Mouse (Mus musculus) forebrain, embryonic 11.5 days (tissue): ENCODE measurements at regions not wholly inside any gene's neighbourhood (a gene's known extent, or its start where the extent isn't known, plus 50 kb on each side); places are given as distances from the start of the nearest gene placed in this dataset.
A peak's percentile ranks its signal among the peaks of the same experiment; 100 is the strongest.

Source experiments
- ATAC-seq: fragments of 200-750 bp; cut with Nextera tagmentation; replicated peaks from 2 replicates; pipeline ENCODE4 v1.8.0; 2017; ENCODE audit warnings: moderate TSS enrichment; ENCODE audit not compliant: low FRiP score
- DNase-seq: peaks from one replicate; pipeline ENCODE4 v3.0.0-alpha.2; 2017; ENCODE audit warnings: low spot score
- H3K27ac ChIP-seq: fragments of 300-500 bp; sonication (generic); 2 replicates; pipeline ENCODE4 v1.5.1; 2014; ENCODE audit warnings: low read depth, low read length
- H3K27me3 ChIP-seq: fragments of 300-500 bp; sonication (generic); 2 replicates; pipeline ENCODE4 v1.6.1; 2014; ENCODE audit warnings: mild to moderate bottlenecking, low read length, mixed read lengths; ENCODE audit not compliant: control insufficient read depth, insufficient read depth
- H3K36me3 ChIP-seq: fragments of 300-500 bp; sonication (generic); 2 replicates; pipeline ENCODE4 v1.6.1; 2014; ENCODE audit warnings: mild to moderate bottlenecking, low read length, moderate library complexity, mixed read lengths; ENCODE audit not compliant: control insufficient read depth, insufficient read depth
- H3K4me1 ChIP-seq: fragments of 300-500 bp; sonication (generic); replicated peaks from 2 replicates; pipeline ENCODE4 v1.6.1; 2014; ENCODE audit warnings: low read length, mixed read lengths; ENCODE audit not compliant: control insufficient read depth, insufficient read depth
- H3K4me2 ChIP-seq: fragments of 300-500 bp; sonication (generic); 2 replicates; pipeline ENCODE4 v1.6.1; 2014; ENCODE audit warnings: low read depth, mild to moderate bottlenecking, low read length, moderate library complexity, mixed read lengths; ENCODE audit not compliant: severe bottlenecking
- H3K4me3 ChIP-seq: fragments of 300-500 bp; sonication (generic); 2 replicates; pipeline ENCODE4 v1.5.1; 2014; ENCODE audit warnings: low read depth, low read length
- H3K9ac ChIP-seq: fragments of 300-500 bp; sonication (generic); 2 replicates; pipeline ENCODE4 v1.6.1; 2014; ENCODE audit warnings: low read length
- H3K9me3 ChIP-seq: fragments of 300-500 bp; sonication (generic); 2 replicates; pipeline ENCODE4 v1.6.1; 2016; ENCODE audit warnings: low read length, mixed read lengths; ENCODE audit not compliant: control insufficient read depth
- WGBS: fragments of 180-500 bp; shearing (Covaris S2); extraction: QIAGEN DNeasy Blood & Tissue Kit; methylation state at CpG from one replicate; pipeline ENCODE4 v1.1.7; 2014; 5-methylcytosine and 5-hydroxymethylcytosine counted together

- no peak for DNase-seq
- Histone ChIP-seq H3K27me3 (no peaks in the 10 kb centered on the region), H3K4me1 (no peaks in the 10 kb centered on the region), H3K9me3 (no peaks in the 10 kb centered on the region), H3K9ac (no peak overlapping the region), H3K4me2 (no peak overlapping the region), H3K27ac (no peak overlapping the region), H3K4me3 (no peak overlapping the region), H3K36me3 (no peaks in the 10 kb centered on the region)
- ATAC-seq, result no peak
- WGBS, result 91% methylated on average over 2 of the region's 2 CpGs
Measured at GRCm38 (mm10) chr4:93225105-93225504, 110.2 kb downstream of the Tusc1 start.

GRCm38 (mm10) chr4:93220747-93221146, 114.6 kb downstream of the Tusc1 start:
- Histone ChIP-seq H3K4me1 (no peaks in the 10 kb centered on the region), H3K36me3 (no peaks in the 10 kb centered on the region), H3K4me2 (no peak overlapping the region), H3K9me3 (no peaks in the 10 kb centered on the region), H3K4me3 (no peak overlapping the region), H3K27ac (no peak overlapping the region), H3K27me3 (no peaks in the 10 kb centered on the region), H3K9ac (no peak overlapping the region)
- ATAC-seq, result no peak
- 43% methylated on average over 4 of the region's 4 CpGs for WGBS
- no peak for DNase-seq

GRCm38 (mm10) chr4:93208399-93208798, 126.9 kb downstream of the Tusc1 start:
- Histone ChIP-seq H3K36me3 (no peaks in the 10 kb centered on the region), H3K4me2 (no peak overlapping the region), H3K4me3 (no peak overlapping the region), H3K27me3 (no peaks in the 10 kb centered on the region), H3K9ac (no peak overlapping the region), H3K9me3 (no peaks in the 10 kb centered on the region), H3K4me1 (no peaks in the 10 kb centered on the region), H3K27ac (no peak overlapping the region)
- ATAC-seq (no peak), DNase-seq (no peak)
- 90% methylated on average over 2 of the region's 2 CpGs for WGBS

GRCm38 (mm10) chr4:93199811-93200210, 135.5 kb downstream of the Tusc1 start:
- Histone ChIP-seq H3K4me2 (no peak overlapping the region), H3K27me3 (no peaks in the 10 kb centered on the region), H3K4me3 (no peak overlapping the region), H3K9me3 (no peaks in the 10 kb centered on the region), H3K36me3 (no peaks in the 10 kb centered on the region), H3K27ac (no peak overlapping the region), H3K9ac (no peak overlapping the region), H3K4me1 (no peaks in the 10 kb centered on the region)
- WGBS, result 87% methylated on average over 2 of the region's 2 CpGs
- no peak for DNase-seq
- ATAC-seq, result no peak

DNA sequence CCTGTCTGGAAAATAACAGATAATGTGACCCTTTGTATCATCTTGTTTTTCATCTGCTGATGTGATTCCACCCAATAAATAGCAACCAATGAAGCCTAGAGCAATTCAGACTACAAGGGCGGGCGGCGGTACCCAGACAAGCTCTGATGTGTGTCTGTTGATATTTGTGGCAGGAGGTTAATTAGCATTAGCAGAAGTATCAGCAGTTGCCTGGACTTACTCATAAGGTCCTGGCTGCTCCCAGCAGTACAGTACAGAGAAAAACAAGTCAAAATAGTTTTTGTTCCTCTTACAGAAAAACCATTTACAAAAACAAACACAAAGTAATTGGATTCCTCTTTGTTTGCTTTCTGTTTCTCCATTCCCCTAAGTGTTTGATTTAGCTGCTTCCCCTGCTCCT, 151.0 kb downstream of the Tusc1 start:
- H3K4me3 ChIP-seq, result no peak overlapping the region
- WGBS, result 40% methylated on average over 3 of the region's 3 CpGs
- H3K27me3 ChIP-seq, result no peaks in the 10 kb centered on the region
- no peaks in the 10 kb centered on the region for H3K9me3 ChIP-seq
- peak; percentile 60; the same call in 1 of the 2 replicates for ATAC-seq
- H3K36me3 ChIP-seq, result no peaks in the 10 kb centered on the region
- H3K4me1 ChIP-seq, result no peaks in the 10 kb centered on the region
- H3K27ac ChIP-seq, result no peak overlapping the region
- DNase-seq, result no peak
- H3K4me2 ChIP-seq, result no peak overlapping the region
- no peak overlapping the region for H3K9ac ChIP-seq
